Mouse (Mus musculus): ENCODE data around the gene Lrch1.

The Lrch1 gene

GRCm38 (mm10) chr14:74947376-74948013 is at the start of gene Lrch1:
Gene Lrch1, minus strand, starts transcription at chr14:74947876.
- peak; percentile 88 for DNase-seq

- no peak for DNase-seq
These were observed 49.4 kb upstream of the Lrch1 start for GRCm38 (mm10) chr14:74997041-74997440.

- no peak for DNase-seq
These were observed 48.9 kb upstream of the Lrch1 start for GRCm38 (mm10) chr14:74996556-74996955.

GRCm38 (mm10) chr14:74990504-74990903 is 42.8 kb upstream of the Lrch1 start:
- no peak for DNase-seq

GRCm38 (mm10) chr14:74989909-74990308 is 42.2 kb upstream of the Lrch1 start:
- no peak for DNase-seq

- DNase-seq: no peak
These were observed 41.6 kb upstream of the Lrch1 start for GRCm38 (mm10) chr14:74989322-74989721.

- no peak for DNase-seq
These were observed 38.9 kb upstream of the Lrch1 start for GRCm38 (mm10) chr14:74986527-74986926.

- DNase-seq: no peak
These were observed 38.0 kb upstream of the Lrch1 start for GRCm38 (mm10) chr14:74985658-74986057.

- no peak for DNase-seq
These were observed 37.2 kb upstream of the Lrch1 start for GRCm38 (mm10) chr14:74984817-74985391.

- no peak for DNase-seq
These were observed 35.4 kb upstream of the Lrch1 start for GRCm38 (mm10) chr14:74983079-74983478.

GRCm38 (mm10) chr14:74981016-74981415 is 33.3 kb upstream of the Lrch1 start:
- DNase-seq: no peak

- no peak for DNase-seq
These were observed 29.3 kb upstream of the Lrch1 start for GRCm38 (mm10) chr14:74976972-74977371.

- DNase-seq: peak; percentile 32
These were observed 26.5 kb upstream of the Lrch1 start for GRCm38 (mm10) chr14:74974136-74974651.

- DNase-seq: peak; percentile 47
These were observed 25.0 kb upstream of the Lrch1 start for GRCm38 (mm10) chr14:74972687-74973086.

- DNase-seq: peak; percentile 45
These were observed 24.5 kb upstream of the Lrch1 start for GRCm38 (mm10) chr14:74972216-74972615.

GRCm38 (mm10) chr14:74963402-74963764 is 15.7 kb upstream of the Lrch1 start:
- DNase-seq: no peak

- no peak for DNase-seq
These were observed 15.2 kb upstream of the Lrch1 start for GRCm38 (mm10) chr14:74962713-74963401.

GRCm38 (mm10) chr14:74960568-74960967 is 12.9 kb upstream of the Lrch1 start:
- no peak for DNase-seq

- no peak for DNase-seq
These were observed 9.0 kb upstream of the Lrch1 start for GRCm38 (mm10) chr14:74956702-74957101.

GRCm38 (mm10) chr14:74956234-74956633 is 8.6 kb upstream of the Lrch1 start:
- no peak for DNase-seq

GRCm38 (mm10) chr14:74948426-74949240 is 957 bp upstream of the Lrch1 start:
- DNase-seq: peak; percentile 63

- DNase-seq: no peak
These were observed 329 bp upstream of the Lrch1 start for GRCm38 (mm10) chr14:74948014-74948396.

- peak; percentile 81 for DNase-seq
These were observed 813 bp downstream of the Lrch1 start for GRCm38 (mm10) chr14:74946751-74947375.
